Mouse (Mus musculus): ENCODE measurements at regions not wholly inside any gene's neighbourhood (a gene's known extent, or its start where the extent isn't known, plus 50 kb on each side); places are given as distances from the start of the nearest gene placed in this dataset.

GRCm38 (mm10) chr2:117984569-117984968, 127.1 kb upstream of the Thbs1 start:
- DNase-seq = no peak

GRCm38 (mm10) chr2:117987426-117988215, 124.1 kb upstream of the Thbs1 start:
- DNase-seq = no peak

GRCm38 (mm10) chr2:117988396-117989173, 123.1 kb upstream of the Thbs1 start:
- DNase-seq = no peak

- DNase-seq = no peak
Observed at GRCm38 (mm10) chr2:117989215-117989614, 122.5 kb upstream of the Thbs1 start.

GRCm38 (mm10) chr2:117996130-117997083, 115.3 kb upstream of the Thbs1 start:
- no peak for DNase-seq

GRCm38 (mm10) chr2:117999641-118000040, 112.0 kb upstream of the Thbs1 start:
- DNase-seq = no peak

GRCm38 (mm10) chr2:118004191-118004590, 107.5 kb upstream of the Thbs1 start:
- no peak for DNase-seq

GRCm38 (mm10) chr2:118007539-118008427, 103.9 kb upstream of the Thbs1 start:
- peak; percentile 12 for DNase-seq

- DNase-seq = no peak
Observed at GRCm38 (mm10) chr2:118011679-118012078, 100.0 kb upstream of the Thbs1 start.

GRCm38 (mm10) chr2:118012211-118012610, 99.5 kb upstream of the Thbs1 start:
- DNase-seq = no peak

GRCm38 (mm10) chr2:118013156-118013555, 98.5 kb upstream of the Thbs1 start:
- no peak for DNase-seq

- DNase-seq = no peak
Observed at GRCm38 (mm10) chr2:118015182-118015581, 96.5 kb upstream of the Thbs1 start.

- DNase-seq = no peak
Observed at GRCm38 (mm10) chr2:118025829-118026735, 85.6 kb upstream of the Thbs1 start.

- DNase-seq = no peak
Observed at GRCm38 (mm10) chr2:118028881-118029280, 82.8 kb upstream of the Thbs1 start.

GRCm38 (mm10) chr2:118029470-118030108, 82.1 kb upstream of the Thbs1 start:
- no peak for DNase-seq

GRCm38 (mm10) chr2:118031662-118032061, 80.0 kb upstream of the Thbs1 start:
- DNase-seq = no peak

GRCm38 (mm10) chr2:118033377-118033776, 78.3 kb upstream of the Thbs1 start:
- no peak for DNase-seq

GRCm38 (mm10) chr2:118034026-118034425, 77.7 kb upstream of the Thbs1 start:
- no peak for DNase-seq

- no peak for DNase-seq
Observed at GRCm38 (mm10) chr2:118035333-118035732, 76.3 kb upstream of the Thbs1 start.

All from adrenal gland, adult 8-10 months (tissue).